Mouse (Mus musculus) adipocyte (in vitro differentiated cells): ENCODE measurements around the gene Ubn2.
"Not testable (repeated sequence)": the region's sequence is repeated elsewhere in the genome, so short reads cannot be mapped to it uniquely, and the experiment has no call there.

Experiments
- DNase-seq: peaks from one replicate; pipeline ENCODE4 v3.0.0-alpha.2; 2016; ENCODE audit warnings: low spot score

Gene Ubn2

DNA sequence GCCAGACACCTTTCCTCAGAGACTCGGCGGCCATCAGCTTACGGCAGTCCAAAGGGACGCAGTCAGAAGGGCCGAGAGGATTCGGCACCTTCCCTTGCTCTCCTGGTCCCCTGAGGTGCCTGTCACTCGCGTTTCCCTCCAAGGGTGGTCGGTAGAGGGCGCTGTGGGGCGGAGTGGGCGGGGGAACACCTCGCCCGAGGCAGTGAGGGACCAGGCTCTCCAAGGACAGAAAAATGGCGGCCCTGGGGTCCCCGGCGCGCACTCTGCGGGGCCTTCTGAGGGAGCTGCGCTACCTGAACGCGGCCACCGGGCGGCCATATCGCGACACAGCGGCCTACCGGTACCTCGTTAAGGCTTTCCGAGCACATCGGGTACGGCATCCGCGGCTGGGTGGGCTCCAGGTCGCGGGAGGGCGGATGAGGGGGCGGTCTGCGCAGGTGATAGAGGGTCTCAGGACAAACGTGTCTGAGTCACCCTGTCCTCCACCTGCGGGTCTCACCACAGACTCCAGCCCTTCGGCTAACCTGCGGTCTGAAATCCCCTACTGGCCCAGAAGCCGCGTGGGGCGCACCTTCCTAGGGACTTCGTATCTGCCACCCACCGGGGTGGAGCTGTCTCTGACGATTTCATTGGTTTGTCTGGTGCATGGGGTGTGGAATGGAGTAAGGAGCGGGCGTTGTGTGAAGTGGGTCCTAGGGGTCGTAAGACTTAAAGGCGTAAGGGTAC lies 101.1 kb downstream of the Ubn2 start:
- DNase-seq = peak; percentile 98

DNA sequence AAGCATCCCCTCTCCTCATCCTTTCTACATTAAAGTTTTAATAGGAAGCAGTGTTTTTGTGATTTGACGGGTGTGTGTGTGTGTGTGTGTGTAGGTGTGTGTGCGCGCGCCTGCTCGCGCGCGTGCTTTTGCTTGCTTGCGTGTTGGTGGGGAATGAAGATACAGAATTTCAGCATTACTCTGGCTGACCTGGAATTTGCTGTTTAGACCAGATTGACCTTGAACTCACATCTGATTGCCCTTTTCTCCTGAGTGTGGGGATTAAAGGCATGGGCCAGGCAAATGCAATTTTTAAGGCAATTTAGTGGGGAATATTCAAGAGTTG lies 101.6 kb downstream of the Ubn2 start:
- DNase-seq = no peak

- DNase-seq = no peak
Observed at GRCm38 (mm10) chr6:38535788-38536187, 102.0 kb downstream of the Ubn2 start.

DNA sequence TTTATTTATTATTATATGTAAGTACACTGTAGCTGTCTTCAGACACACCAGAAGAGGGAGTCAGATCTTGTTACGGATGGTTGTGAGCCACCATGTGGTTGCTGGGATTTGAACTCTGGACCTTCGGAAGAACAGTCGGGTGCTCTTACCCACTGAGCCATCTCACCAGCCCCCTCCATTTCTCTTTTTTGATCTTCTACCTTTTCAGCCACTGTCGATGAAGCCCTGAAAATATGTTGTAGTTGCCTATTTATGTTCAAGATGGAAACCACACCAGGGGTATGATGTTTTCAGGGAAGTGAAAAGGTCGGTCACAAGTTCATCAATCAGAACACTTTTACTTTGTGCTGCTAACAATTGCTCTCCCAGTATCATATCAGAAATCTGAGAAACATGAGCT lies 110.4 kb downstream of the Ubn2 start:
- DNase-seq = not testable (repeated sequence)

GRCm38 (mm10) chr6:38547005-38547404 lies 113.3 kb downstream of the Ubn2 start:
- DNase-seq = not testable (repeated sequence)

GRCm38 (mm10) chr6:38547707-38548106 lies 114.0 kb downstream of the Ubn2 start:
- DNase-seq = peak; percentile 58

DNA sequence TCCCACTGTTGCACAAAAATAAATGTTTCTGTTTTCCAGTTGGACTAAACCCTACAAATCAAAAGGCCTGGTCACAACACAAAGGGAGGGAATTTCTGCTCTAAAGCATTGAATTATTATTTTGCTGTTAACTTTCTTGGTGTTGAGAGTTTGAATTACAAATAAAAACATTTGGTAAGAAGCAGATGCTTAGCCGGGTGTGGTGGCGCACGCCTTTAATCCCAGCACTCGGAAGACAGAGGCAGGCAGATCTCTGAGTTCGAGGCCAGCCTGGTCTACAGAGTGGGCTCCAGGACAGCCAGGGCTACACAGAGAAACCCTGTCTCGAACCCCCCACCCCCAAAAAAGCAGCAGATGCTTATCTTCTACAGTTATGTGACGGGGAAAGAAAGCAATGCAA lies 114.8 kb downstream of the Ubn2 start:
- not testable (repeated sequence) for DNase-seq

- not testable (repeated sequence) for DNase-seq
Observed at GRCm38 (mm10) chr6:38549840-38550239, 116.1 kb downstream of the Ubn2 start.

- DNase-seq = peak; percentile 91
Observed at GRCm38 (mm10) chr6:38550250-38551061, 116.7 kb downstream of the Ubn2 start.

- peak; percentile 99 for DNase-seq
Observed at GRCm38 (mm10) chr6:38551062-38551988, 117.6 kb downstream of the Ubn2 start, which contains the start of gene Luc7l2. TSS of gene Luc7l2 (plus strand) at chr6:38551334.

GRCm38 (mm10) chr6:38551989-38552635 lies 118.4 kb downstream of the Ubn2 start:
- peak; percentile 99 for DNase-seq

DNA sequence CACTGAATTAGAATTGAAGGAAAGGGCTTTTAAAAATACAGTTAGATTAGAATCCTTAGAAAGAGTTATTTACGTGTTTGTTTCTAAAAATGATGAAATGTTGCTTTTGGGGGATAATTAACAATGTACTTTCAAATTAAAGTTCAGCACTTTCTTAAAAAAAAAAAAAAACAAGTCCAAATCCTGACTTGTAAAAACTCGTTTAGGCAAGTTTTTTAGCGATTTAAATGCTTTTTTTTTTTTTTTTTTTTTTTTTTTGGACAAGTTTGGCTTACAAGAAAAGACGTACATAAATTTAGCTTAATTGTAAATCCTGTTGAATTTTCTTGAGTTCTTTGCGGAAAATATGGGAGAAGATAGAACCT lies 118.9 kb downstream of the Ubn2 start:
- DNase-seq = no peak
